Mouse (Mus musculus): ENCODE data around the gene Clec12a. TPM values are rescaled to one million over a fixed set of nuclear protein-coding genes. Genes with fewer than 3 reads are reported as not detected.

The Clec12a gene
- polyA plus RNA-seq, 1 experiment = not detected

DNA sequence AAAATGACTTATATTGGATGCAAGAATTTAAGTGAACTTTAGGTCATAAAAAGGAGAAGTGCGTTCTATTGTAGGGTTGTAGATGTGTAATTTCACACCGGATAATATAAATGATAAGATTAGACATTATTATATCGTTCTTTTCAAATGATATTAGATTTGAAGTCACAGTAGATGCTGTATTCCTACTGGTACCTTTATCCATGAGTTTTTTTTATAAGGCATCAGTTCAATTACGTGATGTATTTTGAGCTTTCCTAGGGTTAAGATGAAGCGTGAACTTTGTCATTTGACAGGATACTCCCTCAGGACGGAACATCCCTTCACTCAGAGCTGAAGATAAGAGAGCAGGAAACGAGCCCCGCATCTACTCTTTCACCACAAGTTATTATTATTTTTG, 54.5 kb downstream of the Clec12a start, which contains the start of gene Clec1b:
TSS of gene Clec1b (plus strand) at position 301 of the 400 bp plus-strand sequence.
- H3K4me2 ChIP-seq (ENCODE audit: low read depth) = no peak within 1 kb of the TSS
- H3ac ChIP-seq (ENCODE audit: control insufficient read depth, insufficient read length) = no peak within 1 kb of the TSS
- H3K4me3 ChIP-seq = no peak within 1 kb of the TSS
- no peaks in the 10 kb centered on the region for H3K27me3 ChIP-seq (ENCODE audit: control insufficient read depth, insufficient read depth, insufficient read length)
- H3K36me3 ChIP-seq (ENCODE audit: control insufficient read depth, insufficient read depth) = no peaks in the 10 kb centered on the region
- TF ChIP-seq REST (IDR thresholded peaks at IDR 0.05; ENCODE audit: insufficient read depth, insufficient read length) = no peak
- TF ChIP-seq SRF (IDR thresholded peaks at IDR 0.05; ENCODE audit: control insufficient read depth, insufficient read length, low read depth) = no peak
- TF ChIP-seq E2F4 (IDR thresholded peaks at IDR 0.05; ENCODE audit: insufficient read depth) = no peak
- H3K79me2 ChIP-seq (ENCODE audit: control insufficient read depth, insufficient read depth) = no peaks in the 10 kb centered on the region

DNA sequence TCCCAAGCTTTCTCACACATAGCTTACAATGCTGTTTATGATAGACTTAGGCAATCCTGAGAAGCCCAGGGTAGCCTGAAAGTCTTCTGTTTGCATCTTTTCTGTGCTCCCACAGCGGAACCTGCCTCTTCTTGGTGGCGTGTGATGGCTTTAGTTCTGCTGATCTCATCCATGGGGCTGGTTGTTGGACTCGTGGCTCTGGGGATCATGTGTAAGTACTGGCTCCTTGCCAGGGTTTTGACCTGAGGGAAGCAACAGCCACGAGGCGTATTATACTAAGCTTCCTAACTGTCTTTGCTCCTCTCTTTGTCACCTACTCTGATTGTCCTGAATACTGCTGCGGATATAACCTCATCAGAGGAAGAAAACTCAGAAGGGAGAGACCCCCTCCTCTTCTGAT, 57.5 kb downstream of the Clec12a start:
- no peak overlapping the region for H3K4me3 ChIP-seq
- no peaks in the 10 kb centered on the region for H3K27me3 ChIP-seq (ENCODE audit: control insufficient read depth, insufficient read depth, insufficient read length)
- no peaks in the 10 kb centered on the region for H3K36me3 ChIP-seq (ENCODE audit: control insufficient read depth, insufficient read depth)
- H3K4me2 ChIP-seq (ENCODE audit: low read depth) = no peak overlapping the region
- no peaks in the 10 kb centered on the region for H3K79me2 ChIP-seq (ENCODE audit: control insufficient read depth, insufficient read depth)
- no peak overlapping the region for H3ac ChIP-seq (ENCODE audit: control insufficient read depth, insufficient read length)
- no peak for TF ChIP-seq TCF12 (IDR thresholded peaks at IDR 0.05; ENCODE audit: insufficient read depth, poor library complexity, severe bottlenecking)
- no peak for TF ChIP-seq E2F4 (IDR thresholded peaks at IDR 0.05; ENCODE audit: insufficient read depth)
- no peak for TF ChIP-seq REST (IDR thresholded peaks at IDR 0.05; ENCODE audit: insufficient read depth, insufficient read length)

DNA sequence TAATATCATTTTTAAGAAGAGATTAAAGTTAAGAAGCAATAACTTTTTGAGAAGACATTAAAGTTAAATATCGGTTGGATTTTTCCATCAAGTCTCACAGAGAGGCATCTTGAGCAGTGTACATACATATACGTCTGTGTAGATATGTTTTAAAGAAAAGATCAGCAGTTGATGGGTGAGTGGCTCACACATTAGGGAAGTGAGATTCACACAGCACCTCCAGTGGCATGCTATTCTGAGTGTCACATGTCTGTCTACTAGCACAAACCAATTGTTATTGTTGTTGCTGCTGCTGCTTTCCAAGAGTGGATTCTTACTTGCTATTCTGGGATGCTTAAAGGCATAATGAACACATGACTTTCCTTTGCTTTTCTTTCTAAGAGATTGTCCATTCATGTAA, 59.9 kb downstream of the Clec12a start:
- no peaks in the 10 kb centered on the region for H3K79me2 ChIP-seq (ENCODE audit: control insufficient read depth, insufficient read depth)

DNA sequence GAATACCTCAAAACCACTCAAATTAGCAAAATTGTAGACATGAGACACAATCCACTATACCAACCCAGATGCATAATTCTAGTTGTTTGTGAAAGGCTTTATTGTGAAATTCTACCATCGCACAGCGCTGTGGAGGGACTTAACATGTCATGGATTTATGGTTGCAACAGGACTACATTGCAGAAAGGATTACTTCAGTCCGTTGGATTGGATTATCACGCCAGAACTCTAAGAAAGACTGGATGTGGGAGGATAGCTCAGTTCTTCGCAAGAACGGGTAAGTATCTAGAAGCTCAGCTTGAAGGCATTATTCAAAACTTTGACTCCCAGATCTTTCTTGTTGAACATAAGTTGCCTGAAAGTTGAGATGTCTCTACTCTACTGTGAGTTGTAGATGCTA, 60.9 kb downstream of the Clec12a start:
- Histone ChIP-seq H3ac (ENCODE audit: control insufficient read depth, insufficient read length) (no peak overlapping the region), H3K27me3 (ENCODE audit: control insufficient read depth, insufficient read depth, insufficient read length) (no peaks in the 10 kb centered on the region), H3K4me3 (no peak overlapping the region), H3K4me2 (ENCODE audit: low read depth) (no peak overlapping the region), H3K36me3 (ENCODE audit: control insufficient read depth, insufficient read depth) (no peaks in the 10 kb centered on the region), H3K79me2 (ENCODE audit: control insufficient read depth, insufficient read depth) (no peaks in the 10 kb centered on the region)
- TF ChIP-seq MYOD1 (IDR thresholded peaks at IDR 0.05; ENCODE audit: control insufficient read depth in 1 of 3, insufficient read length in 2 of 3, low read depth in 2 of 3) = no peak
- TF ChIP-seq USF1 (IDR thresholded peaks at IDR 0.05; ENCODE audit: low read depth) = no peak
- TF ChIP-seq TCF3 (IDR thresholded peaks at IDR 0.05; ENCODE audit: insufficient read length, low read depth) = no peak
- no peak for TF ChIP-seq POLR2AphosphoS2 (IDR thresholded peaks at IDR 0.05; ENCODE audit: insufficient read length, low read depth)
- TF ChIP-seq E2F4 (IDR thresholded peaks at IDR 0.05; ENCODE audit: insufficient read depth) = no peak
- TF ChIP-seq POLR2A (IDR thresholded peaks at IDR 0.05; ENCODE audit: insufficient read length, low read depth) = no peak

More for the DNA sequence above, 59.9 kb downstream of the Clec12a start:
- no peak for TF ChIP-seq TCF12 (IDR thresholded peaks at IDR 0.05; ENCODE audit: insufficient read depth, poor library complexity, severe bottlenecking)
- no peak for TF ChIP-seq TCF3 (IDR thresholded peaks at IDR 0.05; ENCODE audit: insufficient read length, low read depth)
- TF ChIP-seq CEBPB (IDR thresholded peaks at IDR 0.05; ENCODE audit: insufficient read depth, poor library complexity, severe bottlenecking) = no peak
- TF ChIP-seq REST (IDR thresholded peaks at IDR 0.05; ENCODE audit: insufficient read depth, insufficient read length) = no peak
- TF ChIP-seq SRF (IDR thresholded peaks at IDR 0.05; ENCODE audit: control insufficient read depth, insufficient read length, low read depth) = no peak
- TF ChIP-seq E2F4 (IDR thresholded peaks at IDR 0.05; ENCODE audit: insufficient read depth) = no peak
- no peak for TF ChIP-seq MYOG (IDR thresholded peaks at IDR 0.05; ENCODE audit: control insufficient read depth in 1 of 3, insufficient read depth in 1 of 3, insufficient read length in 2 of 3, low read depth in 2 of 3)
- no peak for TF ChIP-seq MAX (IDR thresholded peaks at IDR 0.05; ENCODE audit: low read depth)
- no peak for TF ChIP-seq POLR2AphosphoS2 (IDR thresholded peaks at IDR 0.05; ENCODE audit: insufficient read length, low read depth)
- no peak for TF ChIP-seq USF1 (IDR thresholded peaks at IDR 0.05; ENCODE audit: low read depth)
- no peak for TF ChIP-seq POLR2A (IDR thresholded peaks at IDR 0.05; ENCODE audit: insufficient read length, low read depth)
- no peak for TF ChIP-seq MYOD1 (IDR thresholded peaks at IDR 0.05; ENCODE audit: control insufficient read depth in 1 of 3, insufficient read length in 2 of 3, low read depth in 2 of 3)
- Histone ChIP-seq H3K36me3 (ENCODE audit: control insufficient read depth, insufficient read depth) (no peaks in the 10 kb centered on the region), H3K4me2 (ENCODE audit: low read depth) (no peak overlapping the region), H3K27me3 (ENCODE audit: control insufficient read depth, insufficient read depth, insufficient read length) (no peaks in the 10 kb centered on the region), H3K4me3 (no peak overlapping the region), H3ac (ENCODE audit: control insufficient read depth, insufficient read length) (no peak overlapping the region)

DNA sequence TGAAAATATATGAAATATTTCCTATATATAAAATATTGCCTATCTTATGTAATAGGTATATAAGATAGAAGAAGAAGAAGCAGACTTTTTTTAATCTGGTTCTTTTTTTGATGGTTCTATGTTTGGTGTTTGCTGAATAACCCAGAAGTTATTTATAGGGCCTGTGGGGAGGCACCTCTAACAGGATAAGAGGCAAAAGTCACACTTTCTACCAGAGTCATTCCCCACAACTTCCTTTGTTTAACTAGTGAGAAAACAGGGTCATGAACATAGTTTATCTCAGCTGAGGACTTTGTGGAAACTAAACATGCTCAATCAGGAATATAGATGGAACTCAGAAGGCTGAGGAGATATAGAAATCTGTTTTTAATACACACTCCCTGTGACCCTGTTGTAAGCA, 63.5 kb downstream of the Clec12a start:
- Histone ChIP-seq H3K27me3 (ENCODE audit: control insufficient read depth, insufficient read depth, insufficient read length) (no peaks in the 10 kb centered on the region), H3K4me2 (ENCODE audit: low read depth) (no peak overlapping the region), H3ac (ENCODE audit: control insufficient read depth, insufficient read length) (no peak overlapping the region), H3K4me3 (no peak overlapping the region), H3K79me2 (ENCODE audit: control insufficient read depth, insufficient read depth) (no peaks in the 10 kb centered on the region), H3K36me3 (ENCODE audit: control insufficient read depth, insufficient read depth) (no peaks in the 10 kb centered on the region)
- TF ChIP-seq POLR2A (IDR thresholded peaks at IDR 0.05; ENCODE audit: insufficient read length, low read depth) (no peak), USF1 (IDR thresholded peaks at IDR 0.05; ENCODE audit: low read depth) (no peak), REST (IDR thresholded peaks at IDR 0.05; ENCODE audit: insufficient read depth, insufficient read length) (no peak), MYOD1 (IDR thresholded peaks at IDR 0.05; ENCODE audit: control insufficient read depth in 1 of 3, insufficient read length in 2 of 3, low read depth in 2 of 3) (no peak), MYOG (IDR thresholded peaks at IDR 0.05; ENCODE audit: control insufficient read depth in 1 of 3, insufficient read depth in 1 of 3, insufficient read length in 2 of 3, low read depth in 2 of 3) (no peak), MAX (IDR thresholded peaks at IDR 0.05; ENCODE audit: low read depth) (no peak)

DNA sequence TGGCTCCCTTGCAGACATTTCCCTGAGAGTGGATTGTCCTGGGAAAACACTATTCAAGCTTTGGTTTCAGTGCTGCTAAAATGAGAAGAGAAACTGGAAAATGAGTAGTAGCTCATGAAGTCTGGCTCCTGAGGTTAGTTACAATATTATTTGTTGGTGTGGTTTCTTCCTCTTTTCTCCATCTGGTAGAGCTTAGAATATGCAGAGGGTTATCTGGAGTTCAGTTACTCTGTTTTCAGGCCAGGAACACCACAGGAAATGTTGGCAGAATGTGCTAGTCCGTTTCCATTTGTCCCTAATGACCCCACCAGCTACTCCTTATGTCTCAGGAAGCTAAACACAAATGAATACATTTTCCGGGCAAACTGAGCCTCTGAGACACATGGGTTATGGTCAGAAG, 64.8 kb downstream of the Clec12a start:
- no peaks in the 10 kb centered on the region for H3K79me2 ChIP-seq (ENCODE audit: control insufficient read depth, insufficient read depth)
- no peaks in the 10 kb centered on the region for H3K36me3 ChIP-seq (ENCODE audit: control insufficient read depth, insufficient read depth)
- no peak overlapping the region for H3K4me2 ChIP-seq (ENCODE audit: low read depth)
- no peak for TF ChIP-seq TCF12 (IDR thresholded peaks at IDR 0.05; ENCODE audit: insufficient read depth, poor library complexity, severe bottlenecking)
- TF ChIP-seq POLR2AphosphoS2 (IDR thresholded peaks at IDR 0.05; ENCODE audit: insufficient read length, low read depth) = no peak
- H3K4me3 ChIP-seq = no peak overlapping the region
- no peaks in the 10 kb centered on the region for H3K27me3 ChIP-seq (ENCODE audit: control insufficient read depth, insufficient read depth, insufficient read length)
- H3ac ChIP-seq (ENCODE audit: control insufficient read depth, insufficient read length) = no peak overlapping the region

Data from myocyte (in vitro differentiated cells).